Mouse (Mus musculus) midbrain, embryonic 16.5 days (tissue): ENCODE data around the gene Gm973. TPM values are rescaled to one million over a fixed set of nuclear protein-coding genes. Genes with fewer than 3 reads are reported as not detected.

Source experiments
- ATAC-seq: fragments of 200-750 bp; cut with Nextera tagmentation; 2 replicates; pipeline ENCODE4 v1.8.0; 2017; ENCODE audit warnings: moderate TSS enrichment
- H3K27ac ChIP-seq: fragments of 300-500 bp; sonication (generic); 2 replicates; pipeline ENCODE4 v1.5.1; 2014; ENCODE audit warnings: mild to moderate bottlenecking, low read length, mixed read lengths
- H3K27me3 ChIP-seq: fragments of 300-500 bp; sonication (generic); 2 replicates; pipeline ENCODE4 v1.6.1; 2014; ENCODE audit warnings: low read depth, low read length, mixed read lengths; ENCODE audit not compliant: control insufficient read depth, insufficient read depth
- H3K36me3 ChIP-seq: fragments of 300-500 bp; sonication (generic); 2 replicates; pipeline ENCODE4 v1.6.1; 2014; ENCODE audit warnings: mild to moderate bottlenecking, low read length, moderate library complexity, mixed read lengths; ENCODE audit not compliant: control insufficient read depth, insufficient read depth
- H3K4me1 ChIP-seq: fragments of 300-500 bp; sonication (generic); 2 replicates; pipeline ENCODE4 v1.6.1; 2014; ENCODE audit warnings: mild to moderate bottlenecking, low read length, mixed read lengths; ENCODE audit not compliant: control insufficient read depth, insufficient read depth
- H3K4me2 ChIP-seq: fragments of 300-500 bp; sonication (generic); 2 replicates; pipeline ENCODE4 v1.6.1; 2014; ENCODE audit warnings: mild to moderate bottlenecking, low read length, mixed read lengths
- H3K4me3 ChIP-seq: fragments of 300-500 bp; sonication (generic); 2 replicates; pipeline ENCODE4 v1.5.1; 2014; ENCODE audit warnings: low read depth, mild to moderate bottlenecking, low read length, moderate library complexity, mixed read lengths
- H3K9ac ChIP-seq: fragments of 300-500 bp; sonication (generic); 2 replicates; pipeline ENCODE4 v1.6.1; 2014; ENCODE audit warnings: low read depth, low read length, mixed read lengths
- H3K9me3 ChIP-seq: fragments of 300-500 bp; sonication (generic); replicated peaks from 2 replicates; pipeline ENCODE4 v1.6.1; 2014; ENCODE audit warnings: mild to moderate bottlenecking, low read length, mixed read lengths; ENCODE audit not compliant: control insufficient read depth, poor library complexity, severe bottlenecking
- whole genome bisulfite sequencing: fragments of 180-500 bp; shearing (Covaris S2); extraction: QIAGEN DNeasy Blood & Tissue Kit; methylation state at CpG from one replicate; pipeline ENCODE4 v1.1.7; 2014; 5-methylcytosine and 5-hydroxymethylcytosine counted together
- polyA plus RNA-seq: library from polyadenylated mRNA; unstranded; fragments of >200 nt; fragmentation: Nextera tagmentation; extraction: Ambion mirVana; gene quantifications from 2 replicates; pipeline ENCODE4 v1.2.1, GENCODE M21; 2015

Gm973 gene
- polyA plus RNA-seq, 1 experiment from 2014 or later, result 14.1 TPM

DNA sequence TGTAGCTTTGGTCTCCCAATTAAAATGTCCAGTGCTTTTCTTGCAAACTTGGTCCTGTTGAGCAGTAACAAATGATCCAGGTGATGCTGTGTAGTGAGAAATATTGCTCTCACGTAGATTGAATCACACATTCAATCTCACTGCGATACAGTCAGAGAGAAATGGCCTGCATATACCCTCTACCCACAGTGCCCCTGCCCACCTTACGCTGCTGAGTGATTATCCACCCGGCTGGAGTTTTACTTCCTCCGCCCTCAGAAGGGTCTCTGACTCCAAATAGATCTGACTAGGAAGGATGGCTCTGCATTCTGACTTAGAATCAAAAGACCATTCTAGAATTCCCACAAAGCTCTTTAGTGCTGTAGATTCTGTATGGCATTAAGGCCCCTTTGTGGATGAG is 32.4 kb downstream of the Gm973 start:
- no peak for ATAC-seq
- no peak overlapping the region for H3K9ac ChIP-seq
- no peaks in the 10 kb centered on the region for H3K27me3 ChIP-seq
- H3K27ac ChIP-seq, result no peak overlapping the region
- H3K4me3 ChIP-seq, result no peak overlapping the region
- H3K9me3 ChIP-seq, result no peaks in the 10 kb centered on the region
- WGBS, result 80% methylated on average over 5 of the region's 5 CpGs
- H3K4me1 ChIP-seq, result no peaks in the 10 kb centered on the region
- H3K4me2 ChIP-seq, result no peak overlapping the region
- H3K36me3 ChIP-seq, result no peaks in the 10 kb centered on the region

DNA sequence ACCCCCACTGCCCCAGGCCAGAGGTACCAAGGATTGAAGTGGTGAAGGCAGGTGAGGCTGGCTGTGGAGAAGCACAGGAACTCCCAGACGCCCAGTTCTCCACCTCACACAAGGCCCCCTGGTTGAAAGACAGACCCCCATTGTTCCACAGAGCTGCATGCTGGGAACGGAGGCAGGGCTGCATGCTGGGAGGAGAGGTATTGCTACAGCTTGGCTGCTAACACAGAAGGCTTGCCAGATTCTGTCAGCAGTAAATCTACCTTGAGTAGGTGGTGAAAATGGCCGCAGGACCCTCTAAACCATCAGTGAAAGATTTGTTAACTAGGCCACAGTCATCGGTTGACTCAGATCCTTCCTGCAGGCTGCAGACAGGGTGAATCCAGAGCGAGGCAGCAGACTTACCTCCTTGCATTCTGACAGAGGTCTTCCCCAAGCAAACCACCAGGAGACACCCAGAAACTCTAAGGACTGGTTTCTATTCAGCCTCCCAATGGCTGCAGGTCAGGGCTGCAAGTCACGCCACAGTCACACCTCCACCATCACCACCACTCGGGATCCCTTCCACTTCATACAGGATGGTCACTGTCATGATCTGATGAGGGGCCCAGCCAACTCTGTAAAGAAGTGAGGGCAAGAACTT is 33.1 kb downstream of the Gm973 start:
- Histone ChIP-seq H3K9ac (no peak overlapping the region), H3K36me3 (no peaks in the 10 kb centered on the region), H3K4me3 (no peak overlapping the region), H3K4me2 (no peak overlapping the region), H3K9me3 (no peaks in the 10 kb centered on the region), H3K27ac (no peak overlapping the region), H3K4me1 (peaks cover 2% of the 10 kb centered on the region; the same call in 1 of the 2 replicates), H3K27me3 (no peaks in the 10 kb centered on the region)
- no peak for ATAC-seq
- 66% methylated on average over 7 of the region's 7 CpGs for WGBS

DNA sequence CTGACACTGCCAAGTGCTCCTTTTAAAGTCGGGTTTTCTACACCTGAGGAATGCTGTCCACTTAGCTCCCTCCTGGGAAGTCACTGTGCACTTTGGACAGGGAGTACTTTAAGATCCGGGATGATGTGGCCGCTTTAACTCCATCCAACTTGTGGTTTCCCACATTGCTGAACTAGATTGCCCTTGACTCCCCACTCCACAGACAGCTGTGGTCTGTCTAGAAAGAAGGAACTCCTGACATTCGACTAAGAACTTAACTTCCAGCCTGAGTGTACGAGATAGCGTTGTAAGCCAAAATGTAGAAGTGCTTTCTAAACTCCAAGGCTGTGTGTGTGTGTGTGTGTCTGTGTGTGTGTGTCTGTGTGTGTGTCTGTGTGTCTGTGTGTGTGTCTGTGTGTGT is 34.2 kb downstream of the Gm973 start:
- Histone ChIP-seq H3K27ac (no peak overlapping the region), H3K9ac (no peak overlapping the region), H3K4me3 (no peak overlapping the region), H3K4me1 (peaks cover 2% of the 10 kb centered on the region; the same call in 1 of the 2 replicates), H3K27me3 (no peaks in the 10 kb centered on the region), H3K9me3 (no peaks in the 10 kb centered on the region), H3K4me2 (no peak overlapping the region), H3K36me3 (no peaks in the 10 kb centered on the region)
- ATAC-seq, result no peak
- 78% methylated on average over 6 of the region's 6 CpGs for WGBS

DNA sequence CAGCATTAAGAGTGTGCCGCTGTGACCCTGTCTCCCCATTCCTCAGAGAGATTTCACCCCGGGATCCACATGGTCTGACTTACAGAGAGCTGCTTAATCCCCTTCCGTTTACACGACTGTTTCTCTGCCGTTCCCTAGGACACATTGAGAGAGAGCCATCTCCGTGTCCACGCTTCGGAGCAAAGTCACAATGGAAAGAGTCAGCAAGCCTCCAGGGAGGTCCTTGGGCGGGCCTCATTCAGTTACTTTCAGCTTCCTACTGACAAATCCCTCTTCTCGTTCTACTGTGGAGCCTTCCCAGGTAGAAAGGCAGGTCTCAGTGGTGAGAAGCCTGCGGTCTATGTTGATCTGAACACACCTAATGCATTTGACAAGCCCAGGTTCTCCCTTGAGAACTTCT is 34.9 kb downstream of the Gm973 start:
- Histone ChIP-seq H3K9me3 (no peaks in the 10 kb centered on the region), H3K9ac (no peak overlapping the region), H3K4me1 (peaks cover 2% of the 10 kb centered on the region; the same call in 1 of the 2 replicates), H3K27me3 (no peaks in the 10 kb centered on the region), H3K4me2 (no peak overlapping the region), H3K36me3 (no peaks in the 10 kb centered on the region), H3K27ac (no peak overlapping the region), H3K4me3 (no peak overlapping the region)
- ATAC-seq, result no peak
- 32% methylated on average over 11 of the region's 11 CpGs for WGBS

DNA sequence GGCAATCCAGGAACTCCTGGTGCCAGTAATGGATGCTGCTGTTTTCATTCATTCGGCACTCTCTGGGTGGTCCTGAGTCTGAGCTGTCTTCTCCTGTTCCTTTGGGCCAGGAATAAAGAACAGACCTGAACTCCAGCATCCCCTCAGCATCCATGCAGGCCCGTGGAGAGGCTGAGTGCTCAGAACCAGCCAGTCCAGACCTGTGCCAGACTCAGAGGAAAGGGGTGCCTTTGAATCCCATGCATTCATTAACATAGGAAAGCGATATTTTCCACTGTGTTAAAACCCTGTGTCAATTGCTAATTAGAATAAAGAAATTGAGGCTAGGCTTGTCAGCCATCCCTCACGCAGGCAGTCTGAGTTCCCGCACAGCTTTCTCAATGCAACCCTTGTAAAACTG is 37.6 kb downstream of the Gm973 start:
- H3K36me3 ChIP-seq, result no peaks in the 10 kb centered on the region
- peaks cover 2% of the 10 kb centered on the region; the same call in 1 of the 2 replicates for H3K4me1 ChIP-seq
- no peaks in the 10 kb centered on the region for H3K27me3 ChIP-seq
- no peak overlapping the region for H3K4me3 ChIP-seq
- WGBS, result 33% methylated on average over 5 of the region's 5 CpGs
- no peaks in the 10 kb centered on the region for H3K9me3 ChIP-seq
- no peak overlapping the region for H3K27ac ChIP-seq
- H3K9ac ChIP-seq, result no peak overlapping the region
- H3K4me2 ChIP-seq, result no peak overlapping the region
- ATAC-seq, result peak; percentile 72; the same call in 1 of the 2 replicates

DNA sequence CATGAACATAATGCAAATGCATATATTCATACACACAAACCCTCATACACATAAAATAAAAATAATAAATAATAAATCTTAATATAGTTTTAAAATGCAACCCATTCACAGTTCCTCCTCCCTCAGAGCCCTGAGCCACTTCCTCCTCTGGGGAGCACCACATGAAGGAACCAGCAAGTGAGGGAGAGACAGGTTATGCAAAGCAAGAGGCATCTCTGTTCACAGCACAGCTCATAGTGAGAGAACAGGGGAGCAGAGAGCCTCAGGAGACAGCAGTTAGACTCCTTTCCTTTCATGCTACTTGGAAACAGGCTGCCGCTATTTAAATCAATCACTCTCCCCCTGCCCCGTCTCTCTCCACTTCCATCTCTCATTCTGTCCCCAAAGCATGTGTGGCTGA is 47.5 kb downstream of the Gm973 start:
- Histone ChIP-seq H3K27ac (no peak overlapping the region), H3K4me1 (no peaks in the 10 kb centered on the region), H3K36me3 (no peaks in the 10 kb centered on the region), H3K27me3 (no peaks in the 10 kb centered on the region), H3K4me3 (no peak overlapping the region), H3K4me2 (no peak overlapping the region), H3K9ac (no peak overlapping the region), H3K9me3 (no peaks in the 10 kb centered on the region)
- ATAC-seq, result no peak; the same call in 1 of the 2 replicates
- 71% methylated on average over 2 of the region's 2 CpGs for WGBS

DNA sequence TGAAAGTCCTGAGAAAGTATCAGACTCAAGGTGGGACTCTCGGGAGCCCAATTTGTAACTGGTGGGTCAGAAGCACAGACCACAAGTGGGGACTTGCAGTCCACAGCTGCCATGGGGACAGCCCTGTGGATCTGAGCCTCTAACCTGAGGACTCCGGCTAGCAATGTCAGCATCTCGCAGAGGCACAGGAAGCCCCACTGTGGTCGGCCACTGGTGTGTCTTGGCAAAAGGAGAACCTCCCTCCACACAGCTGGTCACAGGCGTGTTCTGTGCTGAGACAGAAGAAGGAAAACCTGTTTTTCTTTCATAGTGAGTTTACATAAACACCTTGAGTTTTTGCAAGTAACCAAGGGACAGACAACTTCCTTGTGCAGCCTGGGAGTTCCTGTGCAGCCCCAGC is 49.7 kb downstream of the Gm973 start:
- WGBS, result 94% methylated on average over 5 of the region's 5 CpGs

DNA sequence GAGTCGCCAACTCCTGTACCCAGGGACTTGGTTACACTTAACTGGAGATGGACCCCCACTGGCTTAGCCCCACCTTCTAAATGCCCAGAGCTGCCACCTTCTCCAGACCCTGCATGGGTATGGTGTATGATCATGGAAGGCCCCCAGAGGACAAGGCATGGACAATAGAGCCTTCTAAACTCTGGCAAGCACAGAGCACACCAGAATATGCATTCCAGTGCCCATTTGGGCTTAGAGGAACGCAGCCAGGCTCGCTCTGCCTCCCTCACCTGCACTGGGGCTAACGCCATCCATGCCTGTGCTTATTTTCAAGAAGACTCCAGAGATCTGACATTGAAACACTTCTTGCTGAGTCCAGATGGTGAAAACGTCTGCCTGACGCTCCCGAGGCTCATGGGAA is 50.2 kb downstream of the Gm973 start:
- Histone ChIP-seq H3K36me3 (no peaks in the 10 kb centered on the region), H3K27ac (no peak overlapping the region), H3K27me3 (no peaks in the 10 kb centered on the region), H3K4me1 (no peaks in the 10 kb centered on the region), H3K4me3 (no peak overlapping the region), H3K9me3 (no peaks in the 10 kb centered on the region), H3K4me2 (no peak overlapping the region), H3K9ac (no peak overlapping the region)
- no peak for ATAC-seq
- WGBS, result 78% methylated on average over 7 of the region's 7 CpGs

More for the DNA sequence above, 49.7 kb downstream of the Gm973 start:
- H3K4me3 ChIP-seq, result no peak overlapping the region
- no peaks in the 10 kb centered on the region for H3K27me3 ChIP-seq
- H3K9me3 ChIP-seq, result no peaks in the 10 kb centered on the region
- no peak overlapping the region for H3K27ac ChIP-seq
- no peak for ATAC-seq
- no peaks in the 10 kb centered on the region for H3K4me1 ChIP-seq
- H3K4me2 ChIP-seq, result no peak overlapping the region
- H3K36me3 ChIP-seq, result no peaks in the 10 kb centered on the region
- H3K9ac ChIP-seq, result no peak overlapping the region

DNA sequence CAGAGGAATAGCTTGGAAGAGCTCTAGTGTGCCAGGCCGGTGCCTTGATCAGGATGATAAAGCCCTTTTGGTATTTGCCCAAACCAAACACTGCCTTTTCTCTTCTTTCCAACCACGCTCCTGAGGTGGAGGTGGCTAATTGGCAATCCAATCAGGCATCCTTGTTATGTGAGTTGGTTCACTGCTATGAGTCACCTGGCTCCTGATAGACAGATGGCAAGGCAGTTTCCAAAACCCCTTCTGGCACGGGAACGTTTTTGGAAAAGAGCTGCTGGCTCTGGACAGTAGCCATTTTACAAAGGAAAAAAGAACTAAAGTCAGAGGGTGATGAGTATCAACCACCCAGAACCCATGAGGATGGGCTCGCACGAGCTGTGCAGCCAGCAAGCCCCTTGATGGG is 50.9 kb downstream of the Gm973 start:
- H3K4me3 ChIP-seq, result no peak overlapping the region
- no peak for ATAC-seq
- 61% methylated on average over 6 of the region's 6 CpGs for WGBS
- H3K9ac ChIP-seq, result no peak overlapping the region
- no peak overlapping the region for H3K4me2 ChIP-seq
- no peak overlapping the region for H3K27ac ChIP-seq
- H3K4me1 ChIP-seq, result no peaks in the 10 kb centered on the region
- H3K36me3 ChIP-seq, result no peaks in the 10 kb centered on the region
- H3K9me3 ChIP-seq, result no peaks in the 10 kb centered on the region
- H3K27me3 ChIP-seq, result no peaks in the 10 kb centered on the region
